Mouse (Mus musculus) spleen, adult 2 months (tissue): Measurements from ENCODE around the gene Gss.

ENCODE experiments used
- CTCF ChIP-seq: fragments of 200-500 bp; IDR thresholded peaks from 2 replicates; pipeline ENCODE4 v1.5.1; 2011; ENCODE audit warnings: mild to moderate bottlenecking, inconsistent platforms; ENCODE audit not compliant: insufficient read depth, insufficient read length, insufficient replicate concordance; ENCODE audit errors: extremely low read depth
- POLR2A ChIP-seq: fragments of 200-500 bp; IDR thresholded peaks from 2 replicates; pipeline ENCODE4 v1.6.1; 2011; ENCODE audit warnings: low read depth, low read length, inconsistent platforms

DNA sequence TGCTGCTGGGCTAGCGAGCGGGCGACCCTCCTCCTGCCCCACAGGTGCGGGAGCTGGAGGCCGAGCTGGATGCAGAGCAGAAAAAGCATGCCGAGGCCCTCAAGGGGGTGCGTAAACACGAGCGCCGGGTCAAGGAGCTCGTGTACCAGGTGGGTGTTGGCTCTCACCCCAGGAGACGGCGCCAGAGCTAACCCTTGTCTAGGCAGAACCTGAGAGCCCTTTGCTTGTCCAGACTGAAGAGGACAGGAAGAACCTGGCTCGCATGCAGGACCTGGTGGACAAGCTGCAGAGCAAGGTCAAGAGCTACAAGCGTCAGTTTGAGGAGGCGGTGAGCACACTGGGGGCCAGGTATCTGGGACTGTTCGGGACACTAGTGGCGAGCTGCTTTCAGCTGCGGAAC is 40.5 kb upstream of the Gss start:
- TF ChIP-seq POLR2A (no peak), CTCF (no peak)
